In the genomic region with DNA sequence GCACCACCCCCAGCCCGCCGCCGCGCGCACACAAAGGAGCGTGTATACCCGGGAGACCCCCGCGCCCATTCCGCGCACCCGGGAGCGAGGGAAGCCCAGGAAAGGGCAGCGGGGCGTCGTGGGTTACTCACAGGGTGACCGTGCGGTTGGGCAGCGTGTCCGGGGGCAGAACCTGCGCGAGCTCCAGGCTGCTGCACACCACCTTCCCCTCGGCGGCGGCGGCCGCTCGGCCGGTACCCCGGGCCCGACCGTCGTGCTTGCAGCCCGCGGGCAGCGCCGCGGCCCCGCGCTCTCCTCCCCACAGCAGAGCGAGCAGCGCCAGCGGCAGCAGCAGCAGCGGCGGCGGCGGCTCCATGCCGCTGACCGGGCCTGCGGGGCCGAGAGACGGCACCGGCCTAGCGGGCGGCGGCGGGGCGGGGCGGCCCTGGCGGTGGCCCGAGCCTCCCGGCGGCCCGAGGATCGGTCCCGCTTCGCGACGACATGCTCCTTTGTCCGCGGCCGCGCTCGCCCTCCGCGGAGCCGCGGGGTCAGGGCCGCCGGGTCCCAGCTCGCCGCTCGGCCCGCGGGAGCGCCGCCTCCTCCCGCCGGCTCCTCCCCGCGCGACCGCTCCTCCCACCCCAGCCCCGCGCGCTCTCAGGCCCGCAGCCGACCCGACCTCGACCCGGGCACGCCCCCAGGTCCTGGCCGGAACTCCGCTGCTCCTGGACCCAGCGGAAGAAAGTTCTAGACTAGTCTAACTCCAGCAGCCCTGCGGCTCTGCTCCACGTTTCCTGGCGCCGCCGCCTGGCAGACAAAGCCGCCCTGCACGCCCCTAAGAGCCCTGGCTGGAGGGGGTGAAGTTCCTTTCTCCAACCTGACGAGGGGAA, we compare ENCODE assay signal across 9 mouse cellular contexts. TPM values are rescaled to one million over a fixed set of nuclear protein-coding genes. Genes with fewer than 3 reads are reported as not detected.
DNase-seq lines count a peak whose midpoint lies in the region; ATAC-seq and TF ChIP-seq lines count a peak whose summit lies in the region.
"Had no signal": no experiment of that assay in that cellular context is flagged by ENCODE, and none has a peak within 500 bp of the region (broad histone marks: within the 10 kb centered on the region; RNA-seq: fewer than 3 reads in every experiment).

Gene Adgra3, minus strand, starts transcription at position 586 of the 866 bp plus-strand sequence.

- TF ChIP-seq POLR2A in heart, adult 2 months (IDR thresholded peaks at IDR 0.05; ENCODE audit: insufficient read depth, low read depth, low read length) = peak; percentile 35; the same call in 1 of the 2 replicates
- peak; percentile 78 for TF ChIP-seq POLR2A in liver, adult 2 months (IDR thresholded peaks at IDR 0.05; ENCODE audit: extremely low read depth, insufficient read depth, low read length)
- peak; percentile 80 for TF ChIP-seq POLR2A in myocyte (IDR thresholded peaks at IDR 0.05; ENCODE audit: insufficient read length, low read depth)
- TF ChIP-seq POLR2A in testis, adult 2 months (IDR thresholded peaks at IDR 0.05; ENCODE audit: control insufficient read depth, low read depth, low read length) = peak; percentile 49; the same call in 1 of the 2 replicates

- H3K9me3 ChIP-seq in embryonic facial prominence, embryonic 14.5 days (ENCODE audit: control insufficient read depth, low read length) = no peaks in the 10 kb centered on the region

- no peaks in the 10 kb centered on the region for H3K27me3 ChIP-seq in embryonic facial prominence, embryonic 14.5 days (replicated peaks; ENCODE audit: control insufficient read depth, insufficient read depth, low read length)
- no peaks in the 10 kb centered on the region for H3K27me3 ChIP-seq in heart, adult 2 months (ENCODE audit: control insufficient read depth, insufficient read depth, low read length)
- no peaks in the 10 kb centered on the region for H3K27me3 ChIP-seq in liver, adult 2 months (ENCODE audit: control insufficient read depth, insufficient read depth, low read length)
- H3K27me3 ChIP-seq in myocyte (ENCODE audit: control insufficient read depth, insufficient read depth, insufficient read length) = no peaks in the 10 kb centered on the region
- no peaks in the 10 kb centered on the region; the same call in 1 of the 2 replicates for H3K27me3 ChIP-seq in testis, adult 2 months (ENCODE audit: control insufficient read depth, insufficient read depth, low read length)

- peak within 1 kb of the TSS; percentile 93 for H3K27ac ChIP-seq in embryonic facial prominence, embryonic 14.5 days (replicated peaks; ENCODE audit: low read depth, low read length)
- peak within 1 kb of the TSS; percentile 71 for H3K27ac ChIP-seq in heart, adult 2 months
- H3K27ac ChIP-seq in liver, adult 2 months (replicated peaks; ENCODE audit: insufficient read depth, low read depth, low read length) = peak within 1 kb of the TSS; percentile 86
- peak within 1 kb of the TSS; percentile 74 for H3K27ac ChIP-seq in testis, adult 2 months (ENCODE audit: control insufficient read depth, insufficient read depth, low read depth, low read length)

- peak; percentile 52 for DNase-seq in right cerebral cortex, adult 18-20 months
- no peak for DNase-seq in right cerebral cortex, postnatal 36 days (ENCODE audit: low spot score in 2 of 2)
- peak; percentile 76 for DNase-seq in embryonic facial prominence, embryonic 14.5 days (ENCODE audit: low spot score)
- DNase-seq in heart, adult 2 months = peak; percentile 91 to 92
- DNase-seq in kidney, adult 8-10 months = peak; percentile 84 to 87
- DNase-seq in liver, adult 2 months (ENCODE audit: extremely low read depth, low read depth, low spot score) = peak; percentile 83

- peak within 1 kb of the TSS; percentile 66 for H3K4me2 ChIP-seq in embryonic facial prominence, embryonic 14.5 days (ENCODE audit: low read depth, low read length)
- peak within 1 kb of the TSS; percentile 87 for H3K4me2 ChIP-seq in myocyte (ENCODE audit: low read depth)

- H3K79me2 ChIP-seq in heart, adult 2 months (replicated peaks; ENCODE audit: control insufficient read depth, insufficient read depth, low read length) = peaks cover 2% of the 10 kb centered on the region; the same call in 1 of the 2 replicates
- H3K79me2 ChIP-seq in liver, adult 2 months (ENCODE audit: control insufficient read depth, insufficient read depth, low read length) = peaks cover 22% of the 10 kb centered on the region; the same call in 1 of the 2 replicates
- peaks cover 45% of the 10 kb centered on the region for H3K79me2 ChIP-seq in myocyte (ENCODE audit: control insufficient read depth, insufficient read depth)

- 2% methylated on average over 10 of the region's 113 CpGs for WGBS in embryonic facial prominence, embryonic 14.5 days
- WGBS in heart, adult 2 months = under 1% methylated on average over 93 of the region's 113 CpGs
- under 1% methylated on average over 105 of the region's 113 CpGs for WGBS in liver, adult 2 months

- TF ChIP-seq CTCF in heart, adult 2 months (IDR thresholded peaks at IDR 0.05) = peak; percentile 50
- TF ChIP-seq CTCF in liver, adult 2 months (IDR thresholded peaks at IDR 0.05; ENCODE audit: low read depth, low read length) = 0 out of 2 replicates have a peak, but pooled peaks have one; percentile 9
- TF ChIP-seq CTCF in testis, adult 2 months (IDR thresholded peaks at IDR 0.05; ENCODE audit: control insufficient read depth, insufficient read depth, insufficient replicate concordance, low read depth, low read length) = no peak

- 0 out of 2 replicates have a peak, but pooled peaks have one; percentile 23 for TF ChIP-seq EP300 in heart, adult 2 months (IDR thresholded peaks at IDR 0.05; ENCODE audit: insufficient read depth, low read depth, low read length)

- H3K9ac ChIP-seq in embryonic facial prominence, embryonic 14.5 days (ENCODE audit: low read depth, low read length) = peak within 1 kb of the TSS; percentile 99
- H3K9ac ChIP-seq in heart, adult 2 months (ENCODE audit: low read depth, low read length) = peak within 1 kb of the TSS; percentile 77
- H3K9ac ChIP-seq in liver, adult 2 months (ENCODE audit: low read depth, low read length) = peak within 1 kb of the TSS; percentile 98

- H3ac ChIP-seq in myocyte (ENCODE audit: control insufficient read depth, insufficient read length) = peak within 1 kb of the TSS; percentile 74

- intact Hi-C loops in heart, adult 2 months (cut with DNase I) = loop anchor here (5.0 kb wide), 1 partner anchor 81 kb away; no protein-coding TSS in a partner anchor

- no peaks in the 10 kb centered on the region for H3K36me3 ChIP-seq in embryonic facial prominence, embryonic 14.5 days (ENCODE audit: control insufficient read depth, insufficient read depth, low read length)
- no peaks in the 10 kb centered on the region for H3K36me3 ChIP-seq in heart, adult 2 months (ENCODE audit: control insufficient read depth, insufficient read depth, low read length)
- H3K36me3 ChIP-seq in liver, adult 2 months (ENCODE audit: control insufficient read depth, insufficient read depth, low read length) = no peaks in the 10 kb centered on the region
- H3K36me3 ChIP-seq in myocyte (ENCODE audit: control insufficient read depth, insufficient read depth) = no peaks in the 10 kb centered on the region
- no peaks in the 10 kb centered on the region for H3K36me3 ChIP-seq in testis, adult 2 months (ENCODE audit: control insufficient read depth, insufficient read depth, low read length)

- H3K4me1 ChIP-seq in embryonic facial prominence, embryonic 14.5 days (ENCODE audit: control insufficient read depth, insufficient read depth, low read length) = peaks cover 28% of the 10 kb centered on the region
- H3K4me1 ChIP-seq in heart, adult 2 months (ENCODE audit: control insufficient read depth, insufficient read depth, low read length) = no peaks in the 10 kb centered on the region
- H3K4me1 ChIP-seq in liver, adult 2 months (ENCODE audit: control insufficient read depth, insufficient read depth, low read length) = peaks cover 11% of the 10 kb centered on the region
- peaks cover 10% of the 10 kb centered on the region for H3K4me1 ChIP-seq in testis, adult 2 months (ENCODE audit: control insufficient read depth, insufficient read depth, low read length)

- H3K4me3 ChIP-seq in embryonic facial prominence, embryonic 14.5 days (ENCODE audit: low read depth, low read length) = peak within 1 kb of the TSS; percentile 97
- peak within 1 kb of the TSS; percentile 80 for H3K4me3 ChIP-seq in heart, adult 2 months
- H3K4me3 ChIP-seq in liver, adult 2 months (ENCODE audit: insufficient read depth, low read depth, low read length) = peak within 1 kb of the TSS; percentile 97
- peak within 1 kb of the TSS; percentile 71 for H3K4me3 ChIP-seq in myocyte
- peak within 1 kb of the TSS; percentile 92 for H3K4me3 ChIP-seq in testis, adult 2 months (ENCODE audit: control insufficient read depth, low read depth, low read length)

- peak; percentile 91 for ATAC-seq in embryonic facial prominence, embryonic 14.5 days (ENCODE audit: low read depth)

TF ChIP-seq in myocyte, 11 proteins besides CTCF, POLR2A, EP300 and RAD21:
- TF ChIP-seq E2F4 (IDR thresholded peaks at IDR 0.05; ENCODE audit: insufficient read depth) (no peak), MYOG (IDR thresholded peaks at IDR 0.05; ENCODE audit: control insufficient read depth in 1 of 3, insufficient read depth in 1 of 3, insufficient read length in 2 of 3, low read depth in 2 of 3) (no peak), SRF (IDR thresholded peaks at IDR 0.05; ENCODE audit: control insufficient read depth, insufficient read length, low read depth) (no peak), MYOD1 (IDR thresholded peaks at IDR 0.05; ENCODE audit: control insufficient read depth in 1 of 3, insufficient read length in 2 of 3, low read depth in 2 of 3) (no peak), CEBPB (IDR thresholded peaks at IDR 0.05; ENCODE audit: insufficient read depth, poor library complexity, severe bottlenecking) (no peak), REST (IDR thresholded peaks at IDR 0.05; ENCODE audit: insufficient read depth, insufficient read length) (no peak), POLR2AphosphoS2 (IDR thresholded peaks at IDR 0.05; ENCODE audit: insufficient read length, low read depth) (peak; percentile 70), USF1 (IDR thresholded peaks at IDR 0.05; ENCODE audit: low read depth) (no peak)

RNA-seq across cellular contexts. Expression of gene Adgra3, which starts in this region (rescaled TPM):
- polyA plus RNA-seq in embryonic facial prominence, embryonic 14.5 days (2014; fragmentation: Nextera tagmentation; extraction: Ambion mirVana) = 38.3 and 47.3 TPM in 2 replicates
- 10 to 100 TPM; 16.1 to 21.0 TPM for total RNA-seq in heart, adult 2 months (2021)
- 16.2 and 17.2 TPM in 2 replicates for polyA plus RNA-seq in heart, adult 2 months (2012; rRNA removed)
- 16.3 and 18.7 TPM in 2 replicates for total RNA-seq in liver, adult 2 months (2014; rRNA removed)
- polyA plus RNA-seq in liver, adult 2 months (2012; rRNA removed) = 33.3 and 54.3 TPM in 2 replicates
- polyA plus RNA-seq in myocyte (2012; fragmentation: generic; extraction: Trizol) = 27.7 TPM
- polyA plus RNA-seq in testis, adult 2 months (2012; rRNA removed) = 7.5 and 10.2 TPM in 2 replicates
- total RNA-seq: MEL had no signal

Comparison
In these comparisons a context has a peak if more than half of its experiments do, and no peak if none do; other contexts are left out.
1. DNase-seq: peak in right cerebral cortex, adult 18-20 months (single experiment), embryonic facial prominence, embryonic 14.5 days (single experiment), heart, adult 2 months (2 of 2), kidney, adult 8-10 months (2 of 2) and liver, adult 2 months (single experiment); none in right cerebral cortex, postnatal 36 days (0 of 2).
2. Peak in every context shown above with its lines, with median percentiles within 50 percentile points of each other: H3K27ac ChIP-seq, H3K4me3 ChIP-seq, H3K9ac ChIP-seq and POLR2A ChIP-seq.